Mouse (Mus musculus) G1E (cell line): ENCODE data around the gene Kctd14.

Source experiments
- CTCF ChIP-seq: IDR thresholded peaks from 2 replicates; pipeline ENCODE4 v1.5.1; 2012; ENCODE audit warnings: low read depth, low read length, inconsistent platforms, mixed read lengths
- GATA1 ChIP-seq: IDR thresholded peaks from 2 replicates; pipeline ENCODE4 v1.6.1; 2012; ENCODE audit warnings: borderline replicate concordance, low read length, inconsistent platforms, mixed read lengths
- POLR2AphosphoS5 ChIP-seq: IDR thresholded peaks from 2 replicates; pipeline ENCODE4 v1.6.1; 2012; ENCODE audit warnings: low read depth, low read length, inconsistent platforms; ENCODE audit not compliant: insufficient replicate concordance
- TAL1 ChIP-seq: conservative IDR thresholded peaks from 2 replicates; pipeline ENCODE4 v1.6.1; 2012; ENCODE audit warnings: low read depth, low read length, inconsistent platforms, mixed read lengths

DNA sequence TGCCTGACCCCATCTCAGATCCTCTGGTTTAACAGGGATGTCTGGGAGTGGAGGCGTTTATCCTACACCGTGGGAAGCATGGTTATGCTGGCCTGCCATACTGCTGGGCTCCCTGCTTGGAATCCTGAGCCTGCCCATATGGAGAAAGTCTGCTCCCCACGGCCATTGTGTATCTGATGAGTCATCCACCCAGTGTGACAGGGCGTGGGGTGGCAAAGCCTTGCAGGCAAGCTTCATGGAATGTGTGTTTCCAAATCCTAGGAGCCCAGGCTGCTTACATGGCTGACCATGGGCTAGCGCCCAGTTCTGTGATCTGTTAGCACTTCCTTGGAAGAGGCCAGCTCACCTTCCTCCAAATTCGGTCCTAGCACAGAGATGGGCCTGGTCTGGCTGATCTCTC, 24.6 kb upstream of the Kctd14 start:
- no peak for TF ChIP-seq CTCF
- no peak for TF ChIP-seq POLR2AphosphoS5
- TF ChIP-seq TAL1: no peak
- no peak for TF ChIP-seq GATA1
